Mouse (Mus musculus): ENCODE measurements around the gene Pld1.

Pld1 gene

GRCm38 (mm10) chr3:28047599-28047998 is 109.1 kb downstream of the Pld1 start:
- no peak for DNase-seq (ENCODE audit: low read depth, low spot score)

DNA sequence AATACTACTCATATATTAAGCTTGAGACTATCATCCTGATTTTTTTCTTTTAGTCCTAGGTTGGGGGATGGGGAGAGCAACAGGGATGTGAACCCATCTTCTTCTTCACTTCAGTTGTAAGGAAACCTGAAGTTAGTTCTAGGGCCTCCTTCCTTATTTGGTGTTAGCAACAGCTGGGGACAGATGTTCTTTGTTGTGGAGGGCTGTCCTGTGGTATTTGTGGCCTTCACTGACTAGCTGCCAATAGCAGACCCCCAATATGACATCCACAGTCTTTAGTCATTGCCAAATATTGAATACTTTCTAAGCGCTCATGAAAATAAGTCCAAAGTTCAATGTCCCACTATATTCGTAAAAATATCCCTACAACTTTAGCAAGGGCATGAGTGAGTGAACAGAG is 111.0 kb downstream of the Pld1 start:
- DNase-seq (ENCODE audit: low read depth, low spot score): no peak

DNA sequence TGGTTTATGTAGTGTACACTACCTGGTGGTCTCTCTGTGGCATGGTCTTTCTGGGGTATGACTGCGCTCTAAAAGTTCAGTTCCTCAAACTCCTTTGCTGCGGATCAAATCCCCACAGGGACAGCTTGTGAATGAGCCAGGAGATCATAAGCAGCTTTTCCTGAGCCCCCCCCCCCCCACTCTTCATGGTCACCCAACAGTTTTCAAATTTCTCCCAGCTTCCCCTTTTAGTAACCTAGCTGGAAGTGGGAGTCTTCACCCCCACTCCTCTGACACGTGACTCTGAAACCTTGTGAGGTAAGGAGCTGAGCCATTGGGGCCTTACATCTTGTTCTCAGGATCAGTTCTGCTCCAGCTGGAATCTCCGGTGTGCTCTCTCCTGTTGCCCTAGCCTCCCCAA is 114.6 kb downstream of the Pld1 start:
- DNase-seq (ENCODE audit: low read depth, low spot score): no peak

- DNase-seq (ENCODE audit: low read depth, low spot score): no peak
These were observed 122.2 kb downstream of the Pld1 start for GRCm38 (mm10) chr3:28060713-28061112.

- DNase-seq (ENCODE audit: low read depth, low spot score): no peak
These were observed 122.7 kb downstream of the Pld1 start for GRCm38 (mm10) chr3:28061155-28061554.

DNA sequence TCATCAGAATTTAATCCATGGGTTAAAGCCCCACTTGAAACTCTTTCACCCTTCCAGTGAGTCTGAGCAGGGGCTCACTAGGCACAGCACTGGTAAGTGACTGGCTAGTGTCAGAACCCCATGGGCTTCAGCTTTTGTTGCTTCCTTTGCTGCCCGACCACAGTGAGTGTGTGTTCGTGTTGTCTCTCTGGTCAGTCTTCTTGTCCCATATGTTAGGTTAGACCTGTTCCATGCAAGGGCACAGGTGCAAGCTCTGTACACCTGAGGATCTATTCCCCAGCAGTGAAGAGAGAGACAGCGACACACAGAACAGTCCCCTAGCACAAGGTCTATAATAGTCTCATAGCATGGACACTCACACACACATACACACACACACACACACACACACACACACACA is 140.7 kb downstream of the Pld1 start:
- no peak for DNase-seq (ENCODE audit: low read depth, low spot score)

- no peak for DNase-seq (ENCODE audit: low read depth, low spot score)
These were observed 141.6 kb downstream of the Pld1 start for GRCm38 (mm10) chr3:28080116-28080515.

GRCm38 (mm10) chr3:28081012-28081411 is 142.5 kb downstream of the Pld1 start:
- DNase-seq (ENCODE audit: low read depth, low spot score): no peak

- DNase-seq (ENCODE audit: low read depth, low spot score): no peak
These were observed 144.7 kb downstream of the Pld1 start for GRCm38 (mm10) chr3:28083218-28083617.

GRCm38 (mm10) chr3:28084281-28084680 is 145.8 kb downstream of the Pld1 start:
- no peak for DNase-seq (ENCODE audit: low read depth, low spot score)

GRCm38 (mm10) chr3:28091296-28091695 is 152.8 kb downstream of the Pld1 start:
- DNase-seq (ENCODE audit: low read depth, low spot score): no peak

DNA sequence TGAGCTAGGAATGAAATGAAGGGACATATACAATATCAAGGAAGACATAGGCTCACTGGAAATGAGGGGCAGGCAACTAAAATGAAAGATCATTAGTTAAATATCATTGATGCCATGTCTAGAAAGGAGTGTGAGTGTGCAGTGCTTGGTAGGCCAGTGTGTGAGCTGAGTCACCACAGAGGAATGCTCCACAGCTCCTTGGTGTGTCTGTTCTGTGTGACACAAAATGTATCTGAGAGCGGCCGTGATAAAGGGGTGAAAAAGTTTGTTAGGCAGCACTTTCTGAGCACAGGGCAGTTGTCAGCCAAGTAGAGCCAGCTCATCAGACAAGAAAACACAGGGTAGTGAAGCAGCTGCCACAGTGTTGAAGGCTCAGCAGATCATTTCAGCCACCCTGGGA is 153.2 kb downstream of the Pld1 start:
- no peak for DNase-seq (ENCODE audit: low read depth, low spot score)

- no peak for DNase-seq (ENCODE audit: low read depth, low spot score)
These were observed 155.3 kb downstream of the Pld1 start for GRCm38 (mm10) chr3:28093684-28094302.

DNA sequence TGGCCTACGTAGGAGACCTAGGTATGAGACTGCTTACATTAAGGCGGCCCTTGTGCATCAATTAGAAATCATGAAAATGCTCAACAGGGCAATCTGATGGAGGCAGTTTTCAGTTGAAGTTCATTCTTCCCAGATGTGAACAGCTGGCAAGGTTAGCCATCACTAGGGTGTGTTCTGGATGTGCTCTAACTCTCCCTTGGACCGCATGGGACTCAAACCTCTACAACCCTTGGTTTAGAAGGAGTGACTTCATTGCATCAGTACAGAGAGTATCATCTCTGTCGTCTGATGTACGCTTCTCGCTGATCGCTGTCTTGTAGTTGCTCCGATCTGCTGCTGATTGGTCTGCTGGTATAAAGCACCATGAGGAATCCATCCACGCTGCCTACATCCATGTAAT is 157.0 kb downstream of the Pld1 start:
- no peak for DNase-seq (ENCODE audit: low read depth, low spot score)

- DNase-seq (ENCODE audit: low read depth, low spot score): no peak
These were observed 160.7 kb downstream of the Pld1 start for GRCm38 (mm10) chr3:28099175-28099574.

GRCm38 (mm10) chr3:28104992-28105391 is 166.5 kb downstream of the Pld1 start:
- DNase-seq (ENCODE audit: low read depth, low spot score): no peak

- DNase-seq (ENCODE audit: low read depth, low spot score): peak; percentile 6
These were observed 169.0 kb downstream of the Pld1 start for GRCm38 (mm10) chr3:28107446-28108004.

DNA sequence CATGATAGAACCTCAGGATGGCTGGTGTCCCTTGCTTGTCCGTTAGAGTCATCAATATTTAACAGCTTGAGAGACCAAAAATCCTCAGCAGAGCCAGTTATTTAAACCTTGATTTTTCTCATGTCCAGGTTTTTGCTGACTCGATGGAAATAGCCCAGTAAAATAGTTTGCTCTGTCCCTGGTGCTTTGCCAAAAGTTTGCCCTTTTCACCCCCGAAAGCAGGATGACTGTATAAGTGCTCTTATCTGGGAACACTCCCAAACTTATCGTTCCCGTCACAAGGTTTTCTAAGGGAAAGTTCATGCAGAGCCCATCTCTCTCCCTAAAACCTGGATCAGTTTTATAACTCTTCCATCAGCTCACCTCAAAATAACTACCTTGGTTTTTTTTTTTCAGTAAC is 173.0 kb downstream of the Pld1 start:
- DNase-seq (ENCODE audit: low read depth, low spot score): no peak

GRCm38 (mm10) chr3:28113881-28114280 is 175.4 kb downstream of the Pld1 start:
- no peak for DNase-seq (ENCODE audit: low read depth, low spot score)

GRCm38 (mm10) chr3:28141716-28142115 is 203.2 kb downstream of the Pld1 start:
- DNase-seq (ENCODE audit: low read depth, low spot score): no peak

GRCm38 (mm10) chr3:28142121-28142520 is 203.6 kb downstream of the Pld1 start:
- no peak for DNase-seq (ENCODE audit: low read depth, low spot score)

- DNase-seq (ENCODE audit: low read depth, low spot score): no peak
These were observed 206.2 kb downstream of the Pld1 start for GRCm38 (mm10) chr3:28144676-28145075.

GRCm38 (mm10) chr3:28145461-28145860 is 207.0 kb downstream of the Pld1 start:
- no peak for DNase-seq (ENCODE audit: low read depth, low spot score)
